Mouse (Mus musculus) adrenal gland, postnatal 25 days (tissue): ENCODE measurements around the gene Mfap2. TPM values are rescaled to one million over a fixed set of nuclear protein-coding genes. Genes with fewer than 3 reads are reported as not detected.

Experiments used
- DNase-seq: peaks from one replicate; pipeline ENCODE4 v3.0.0; 2021; ENCODE audit warnings: mixed read lengths
- total RNA-seq: library from RNA; stranded (reverse); gene quantifications from 2 replicates; pipeline ENCODE4 v1.2.3, GENCODE M21; 2021

The Mfap2 gene
- total RNA-seq, 1 experiment from 2014 or later, result 10.7 TPM

DNA sequence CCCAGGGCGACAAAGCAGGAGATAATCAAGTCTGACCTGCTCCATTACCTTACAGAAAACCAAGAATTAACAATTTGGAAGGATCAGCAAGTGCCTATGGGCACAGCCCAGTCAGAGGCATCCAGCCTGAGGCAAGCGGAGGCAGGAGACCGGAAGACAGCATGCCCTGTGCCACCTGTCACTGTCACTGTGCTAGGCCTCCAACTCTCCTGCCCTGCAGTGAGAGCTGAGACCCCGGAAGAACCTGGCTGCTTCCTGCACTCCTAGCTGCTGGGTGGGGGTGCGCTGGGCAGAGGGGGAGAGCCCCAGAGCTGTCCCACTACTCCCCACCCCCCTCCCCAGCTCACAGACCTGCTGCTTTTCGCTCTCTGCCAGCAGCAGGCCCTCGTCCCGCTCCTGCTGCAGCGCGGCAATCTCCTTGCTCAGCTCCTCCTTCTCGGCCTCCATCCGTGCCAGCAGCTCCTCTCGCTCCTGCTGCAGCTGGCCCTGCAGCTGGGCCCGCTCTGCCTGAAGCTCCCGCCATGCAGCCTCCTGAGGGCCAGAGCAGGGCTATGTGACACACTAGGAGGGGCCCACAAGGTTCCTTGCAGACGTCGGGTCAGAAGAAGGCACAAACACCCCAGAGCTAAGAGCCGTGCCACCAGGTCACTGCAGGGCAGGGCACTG, 20.5 kb downstream of the Mfap2 start:
- no peak for DNase-seq

DNA sequence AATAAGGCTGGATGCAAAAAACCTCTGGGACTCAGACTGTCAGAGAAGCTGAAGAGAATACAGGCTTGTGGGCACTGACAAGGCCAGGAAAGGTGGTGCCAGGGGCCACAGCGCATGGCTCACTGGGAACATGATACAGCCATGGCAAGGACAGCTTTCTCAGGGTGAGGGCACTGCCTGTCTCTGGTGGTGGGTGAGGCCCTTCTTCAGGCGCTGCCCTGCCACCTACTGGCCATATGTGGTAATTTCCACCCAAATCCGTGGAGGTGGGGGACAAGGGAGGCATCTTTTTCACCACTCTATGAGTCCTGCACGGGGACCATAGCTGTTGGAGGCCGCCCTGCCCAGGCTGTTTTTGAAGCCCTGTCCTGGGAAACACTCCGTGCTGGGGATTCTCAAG, 21.5 kb downstream of the Mfap2 start:
- DNase-seq, result peak; percentile 85

DNA sequence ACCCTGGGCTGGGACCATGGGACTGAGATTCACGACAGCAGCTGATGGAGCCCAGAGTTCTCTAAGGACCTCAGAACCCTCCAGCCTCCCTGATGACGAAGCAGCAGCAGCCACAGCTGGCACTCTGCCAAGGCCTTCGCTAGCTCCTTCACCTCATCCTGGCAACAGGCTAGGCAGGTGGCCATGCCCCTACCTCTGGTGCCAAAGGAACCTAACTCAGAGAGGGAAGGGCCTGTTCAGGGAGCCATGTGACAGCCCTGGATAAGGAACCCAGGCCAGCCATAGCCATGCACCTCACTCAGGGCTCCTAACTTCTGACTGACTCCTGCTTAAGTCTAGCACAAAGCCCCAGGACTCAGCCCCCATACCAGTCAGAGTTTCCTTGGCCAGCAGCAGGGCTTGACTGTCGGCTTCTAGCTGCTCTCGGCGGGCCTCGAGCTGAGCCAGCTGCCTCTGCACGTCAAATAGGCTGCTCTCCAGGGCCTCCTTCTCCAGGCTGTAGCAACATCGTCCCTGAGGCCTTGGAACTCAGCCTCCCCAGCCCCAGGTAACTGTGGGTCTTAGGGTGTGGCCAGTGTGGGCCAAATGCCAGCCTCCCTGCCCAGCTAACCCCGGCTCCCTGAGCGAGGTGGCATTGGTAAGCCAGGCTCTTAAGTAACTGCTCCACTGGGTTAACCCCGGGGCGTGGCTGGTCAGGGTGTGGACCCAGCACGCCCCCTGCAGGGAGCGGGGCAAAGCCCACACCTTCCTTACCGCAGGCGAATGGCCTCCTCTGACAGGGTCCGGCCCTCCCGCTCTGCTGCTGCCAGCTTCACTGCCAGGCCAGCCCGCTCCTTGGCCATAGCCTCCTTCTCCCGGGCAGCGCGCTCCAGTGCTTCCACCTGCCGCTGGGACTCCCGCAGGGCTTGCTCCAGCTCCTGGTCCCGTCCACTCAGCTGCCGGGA, 23.7 kb downstream of the Mfap2 start:
- peak; percentile 58 for DNase-seq

DNA sequence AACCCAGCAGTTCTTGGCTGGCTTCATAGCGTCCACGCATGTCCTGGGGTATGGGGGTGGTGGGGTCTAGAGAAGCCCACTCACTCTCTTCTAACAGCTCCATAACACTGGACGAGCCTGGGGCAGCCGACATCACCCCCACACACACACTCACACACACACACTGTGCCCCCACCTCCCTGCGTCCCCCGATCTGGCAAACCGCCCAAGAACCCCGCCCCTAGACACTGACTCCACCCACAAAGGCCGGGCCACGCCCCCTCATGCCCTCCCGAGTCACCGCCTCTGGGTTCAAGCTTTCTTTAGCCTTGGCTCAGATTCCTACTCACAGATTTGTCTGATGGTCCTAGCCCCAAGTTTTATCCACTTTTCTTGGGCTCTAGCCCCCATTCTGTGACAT, 30.9 kb downstream of the Mfap2 start:
- DNase-seq, result peak; percentile 63

DNA sequence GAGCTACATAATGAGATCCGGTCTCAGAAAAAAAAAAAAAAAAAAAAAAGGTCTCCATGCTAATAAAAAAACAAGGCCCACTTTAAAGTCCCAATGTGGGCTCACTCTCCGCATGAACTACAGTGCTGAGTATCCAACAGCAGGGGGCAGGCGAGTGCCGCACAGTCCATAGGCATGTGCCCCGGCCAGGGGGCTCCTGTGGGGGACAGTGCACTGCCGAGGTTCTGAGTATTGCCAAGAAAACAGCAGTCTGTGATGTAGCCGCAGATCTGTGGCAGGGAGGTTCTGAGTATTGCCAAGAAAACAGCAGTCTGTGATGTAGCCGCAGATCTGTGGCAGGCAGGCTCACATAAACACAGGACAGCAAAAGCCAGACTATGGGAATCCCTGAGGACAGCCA, 34.6 kb downstream of the Mfap2 start:
- peak; percentile 54 for DNase-seq

DNA sequence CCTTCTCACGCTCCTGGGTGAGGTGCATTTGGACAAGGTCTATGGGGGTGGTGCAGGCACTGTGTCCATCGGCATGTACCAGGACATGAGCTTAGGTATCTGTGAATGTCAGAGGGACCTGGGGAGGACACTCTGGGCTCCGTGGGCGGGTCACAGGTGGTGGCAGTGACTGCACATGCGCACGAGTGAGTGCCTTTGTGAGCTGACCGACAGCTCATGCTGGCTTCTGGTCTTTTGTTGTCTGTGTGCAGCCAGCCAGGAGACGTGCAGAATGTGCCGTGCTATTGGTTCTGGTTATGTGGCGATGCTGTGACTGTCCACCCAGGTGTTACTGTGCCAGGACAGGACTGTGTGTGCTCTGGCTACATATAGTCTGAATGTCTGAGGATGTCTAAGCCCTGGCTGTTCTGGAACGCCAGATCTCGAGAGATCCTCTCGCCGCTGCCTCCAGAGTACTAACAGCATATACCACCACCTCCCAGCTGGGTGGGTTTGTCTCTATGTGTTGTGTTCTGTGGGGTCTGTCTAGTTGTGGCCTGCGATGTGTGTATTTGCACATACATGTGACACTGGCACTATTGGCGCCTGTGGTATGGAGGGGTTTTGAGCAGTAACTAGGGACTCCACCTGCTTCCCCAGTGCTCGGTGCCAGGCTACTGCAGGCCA, 38.7 kb downstream of the Mfap2 start:
- DNase-seq, result no peak

DNA sequence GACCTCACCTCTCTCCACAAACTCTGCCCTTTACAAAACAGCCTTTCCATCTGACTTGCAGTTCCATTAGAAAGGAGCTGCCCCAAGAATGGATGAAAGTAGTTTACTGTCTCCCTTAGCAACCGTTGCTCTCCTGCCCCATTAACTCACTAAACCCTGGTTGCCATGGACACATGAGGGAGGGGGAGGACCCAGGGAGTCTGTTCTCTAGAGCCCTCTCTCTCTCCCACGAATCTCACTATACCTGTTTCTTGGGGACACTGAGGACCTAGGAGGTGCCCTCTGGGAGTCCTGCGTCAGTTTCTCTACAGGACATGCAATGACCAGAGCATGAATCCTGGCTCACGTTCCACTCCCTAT, 39.2 kb downstream of the Mfap2 start:
- DNase-seq, result no peak

DNA sequence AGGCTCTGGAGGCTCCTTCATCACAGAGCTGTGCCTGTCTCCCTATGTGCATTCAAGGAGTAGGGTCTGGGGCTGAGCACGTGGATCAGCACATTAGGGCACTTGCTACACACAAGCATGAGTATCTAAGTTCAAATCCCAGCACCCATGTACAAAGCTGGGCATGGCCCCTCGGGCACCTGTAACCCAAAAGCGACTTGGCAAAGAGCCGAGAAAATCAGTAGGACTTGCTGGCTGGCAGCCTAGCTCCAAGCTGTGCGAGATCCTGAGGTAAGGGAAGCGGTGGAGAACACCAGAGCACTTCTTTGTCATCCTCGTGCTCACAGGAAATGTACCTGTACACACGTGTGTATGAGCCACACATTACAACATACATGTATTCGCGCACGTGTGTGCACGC, 42.2 kb downstream of the Mfap2 start:
- no peak for DNase-seq

DNA sequence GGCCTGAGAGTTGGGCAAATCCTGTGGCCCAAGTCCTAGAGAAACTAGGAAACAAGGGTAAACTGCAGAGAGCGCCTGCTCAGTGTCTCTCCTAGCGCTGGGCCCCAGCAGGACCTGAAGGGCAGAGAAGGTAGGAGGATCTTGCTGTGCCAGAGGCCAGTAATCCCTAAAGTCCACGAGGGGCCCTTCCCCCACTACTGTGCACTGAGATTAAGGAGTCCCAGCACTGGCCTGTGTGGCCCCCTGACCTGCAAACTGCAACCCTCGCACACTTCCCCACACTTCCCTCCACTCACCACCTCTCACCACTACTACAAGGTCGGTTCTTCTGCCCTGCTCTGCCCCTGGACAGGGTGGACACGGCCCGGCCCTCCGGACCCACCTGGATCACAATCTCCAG, 42.9 kb downstream of the Mfap2 start:
- DNase-seq, result no peak

DNA sequence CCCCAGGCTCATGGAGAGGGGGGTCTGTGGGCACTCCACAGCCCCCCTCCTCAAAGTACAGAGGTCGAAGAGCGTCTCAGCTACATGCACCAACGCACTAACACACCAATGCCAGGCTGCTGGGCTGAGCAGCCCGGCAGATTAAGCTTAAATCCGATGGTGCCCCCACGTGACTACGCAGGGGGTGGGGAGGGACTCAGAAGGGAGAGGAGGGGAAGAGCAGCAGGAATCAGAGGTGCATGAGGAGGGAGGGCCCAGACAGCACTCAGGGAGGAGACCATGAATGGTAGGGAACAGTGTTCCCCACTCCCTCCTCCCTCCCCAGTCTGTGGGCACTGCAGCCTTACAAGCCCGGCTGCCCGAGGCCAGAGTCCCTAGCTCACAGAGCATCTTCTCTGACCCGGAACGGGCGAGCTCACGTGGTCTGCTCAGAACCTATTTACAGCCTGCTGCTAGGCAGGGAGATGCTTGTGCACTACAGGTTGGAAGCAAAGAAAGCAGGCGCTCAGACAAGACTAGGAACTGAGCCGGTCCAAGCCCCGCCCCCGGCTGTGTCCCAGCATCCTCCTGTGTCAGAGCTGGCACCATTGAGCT, 43.4 kb downstream of the Mfap2 start:
- DNase-seq, result no peak

DNA sequence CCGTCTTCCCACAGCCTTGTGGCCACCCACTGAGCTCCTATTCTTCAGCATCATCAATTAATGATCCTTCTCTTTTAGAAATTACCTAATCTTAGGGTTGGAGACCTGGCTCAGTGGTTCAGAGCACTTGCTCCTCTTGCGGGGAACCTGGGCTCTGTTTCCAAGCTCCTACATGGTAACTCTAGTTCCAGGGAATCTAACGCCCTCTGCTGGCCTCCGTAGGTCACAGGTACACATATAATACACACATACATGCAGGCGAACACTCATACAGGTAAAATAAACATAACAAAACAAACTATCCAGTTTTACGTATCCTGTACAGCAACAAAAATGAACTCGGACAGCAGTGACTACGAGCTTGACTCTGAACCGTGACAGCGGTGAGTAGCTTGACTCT, 46.8 kb downstream of the Mfap2 start:
- DNase-seq, result no peak

DNA sequence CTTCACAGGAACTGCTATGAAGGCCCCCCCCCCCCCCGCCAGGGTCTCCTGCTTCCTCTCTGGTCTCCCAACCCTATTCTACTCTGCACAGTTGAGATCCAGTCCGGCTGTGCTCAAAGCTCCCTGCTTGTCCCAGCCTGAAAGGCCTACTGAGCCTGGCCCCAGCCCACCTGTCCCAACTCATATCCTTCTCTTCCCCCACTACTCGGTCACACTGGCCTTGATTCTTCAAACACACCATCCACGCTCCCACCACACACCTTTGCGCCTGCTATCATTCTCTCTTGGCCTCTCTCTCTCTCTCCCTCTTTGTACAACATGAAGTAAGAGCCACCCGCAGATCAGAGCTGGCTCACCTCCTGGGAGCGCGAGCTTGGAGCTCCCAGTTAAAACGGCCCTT, 48.6 kb downstream of the Mfap2 start:
- no peak for DNase-seq

DNA sequence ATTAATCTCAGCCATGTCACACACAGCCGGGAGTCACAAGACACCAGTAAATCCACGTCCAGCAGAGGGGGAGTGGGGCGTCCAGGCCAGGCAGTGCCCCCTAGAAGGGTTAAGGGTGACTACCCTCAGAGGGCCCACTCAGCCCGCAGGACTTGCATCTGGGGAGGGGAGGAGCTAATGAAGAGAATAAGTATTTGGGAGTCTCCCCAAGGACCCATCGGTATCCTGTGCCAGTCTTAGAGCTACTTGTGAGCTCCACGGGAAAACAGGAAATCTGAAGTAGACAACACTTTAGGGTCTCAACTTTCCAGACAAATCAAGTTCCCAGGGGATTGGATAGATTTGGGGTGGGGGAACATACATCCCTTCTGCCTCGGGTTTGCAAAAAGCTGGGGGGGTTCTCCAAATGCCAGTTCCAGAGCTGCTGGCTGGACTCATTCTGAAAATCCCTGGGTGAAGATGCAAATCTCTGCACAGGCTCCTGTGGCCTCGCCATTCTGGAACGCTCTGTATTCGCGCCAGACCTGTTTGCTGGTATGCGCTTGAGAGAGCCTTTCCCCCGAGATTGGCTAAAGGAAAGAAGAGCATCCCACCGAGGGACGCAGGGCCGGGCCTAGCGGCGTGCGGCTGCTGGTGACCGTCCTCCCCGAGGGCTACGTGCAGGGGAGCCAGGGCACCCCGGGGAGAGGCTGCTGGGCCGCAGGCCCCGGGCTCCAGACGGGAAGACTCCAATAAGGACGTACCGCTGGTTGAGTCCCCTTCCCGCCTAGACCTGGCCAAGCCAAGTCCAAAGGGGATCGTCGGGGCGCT, 49.6 kb downstream of the Mfap2 start:
- no peak for DNase-seq

DNA sequence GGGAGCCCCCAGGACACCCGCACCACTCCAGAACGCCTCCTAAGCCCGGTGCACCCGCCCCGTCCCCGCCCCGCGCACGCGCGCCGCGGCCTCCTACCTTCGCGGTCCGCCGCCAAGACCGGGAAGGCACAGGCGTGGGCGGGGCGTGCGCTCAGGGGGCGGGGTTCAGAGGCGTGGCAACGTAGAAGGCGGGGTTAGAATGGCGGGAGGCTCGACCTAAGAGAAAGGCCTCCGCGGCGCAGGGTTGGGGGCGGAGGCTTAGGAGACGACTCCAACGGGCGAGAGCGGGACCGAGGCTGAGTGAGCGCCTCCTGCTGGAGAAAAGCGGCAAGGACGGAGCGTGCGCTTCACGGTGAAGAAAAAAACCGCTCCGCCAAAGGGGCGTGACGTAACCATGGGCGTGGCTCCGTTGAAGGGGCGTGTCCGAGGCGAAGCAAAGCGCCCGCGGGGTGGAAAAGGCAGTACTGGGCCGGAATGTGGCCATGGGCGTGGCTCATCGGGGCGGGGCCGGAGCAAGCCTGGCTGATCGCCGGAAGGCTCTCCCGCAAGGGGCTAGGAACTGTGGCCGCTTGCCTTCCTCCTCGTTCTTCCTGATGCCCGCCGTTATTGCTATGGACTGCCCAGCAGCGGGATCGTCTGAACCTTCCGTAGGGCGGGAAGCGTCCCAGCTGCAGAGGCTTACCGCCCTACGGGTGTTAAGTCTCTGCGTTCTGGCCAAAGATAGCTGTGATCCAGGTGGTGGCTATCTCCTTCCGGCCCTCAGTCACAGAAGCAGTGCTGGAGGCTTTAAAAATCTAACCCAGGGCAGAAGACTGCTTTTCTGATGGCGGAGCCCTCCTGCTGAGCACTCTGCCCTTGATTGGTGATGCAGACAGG, 50.4 kb downstream of the Mfap2 start, which contains the start of gene Crocc:
TSS of gene Crocc (minus strand) at position 125 of the 876 bp plus-strand sequence.
- DNase-seq, result peak; percentile 100

DNA sequence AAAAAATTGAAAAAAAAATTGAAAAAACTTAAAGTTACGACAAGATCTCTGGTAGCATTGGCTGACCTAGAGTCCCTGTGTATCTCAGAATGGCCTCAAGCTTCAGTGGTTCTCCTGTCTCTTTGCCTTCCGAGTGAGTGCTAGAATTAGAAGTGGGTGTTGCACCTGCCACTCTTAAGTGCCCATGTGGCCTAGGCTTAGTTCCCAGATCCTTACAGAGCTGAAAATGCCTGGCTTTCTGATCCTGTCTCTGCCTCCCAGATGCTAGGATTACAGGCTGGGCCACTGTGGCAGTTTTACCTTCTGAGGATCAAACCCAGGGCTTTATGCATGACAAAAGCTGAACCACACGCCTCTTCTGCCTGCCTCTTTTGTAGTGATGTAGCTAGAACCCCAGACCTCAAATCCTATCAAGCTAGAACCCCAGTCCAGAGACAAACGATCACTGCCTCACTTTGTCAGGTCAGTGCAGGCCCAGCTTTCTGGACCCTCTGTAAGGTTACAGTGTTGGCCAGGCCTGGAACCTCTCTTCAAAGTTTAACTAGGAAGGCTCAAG, 54.0 kb downstream of the Mfap2 start:
- no peak for DNase-seq

DNA sequence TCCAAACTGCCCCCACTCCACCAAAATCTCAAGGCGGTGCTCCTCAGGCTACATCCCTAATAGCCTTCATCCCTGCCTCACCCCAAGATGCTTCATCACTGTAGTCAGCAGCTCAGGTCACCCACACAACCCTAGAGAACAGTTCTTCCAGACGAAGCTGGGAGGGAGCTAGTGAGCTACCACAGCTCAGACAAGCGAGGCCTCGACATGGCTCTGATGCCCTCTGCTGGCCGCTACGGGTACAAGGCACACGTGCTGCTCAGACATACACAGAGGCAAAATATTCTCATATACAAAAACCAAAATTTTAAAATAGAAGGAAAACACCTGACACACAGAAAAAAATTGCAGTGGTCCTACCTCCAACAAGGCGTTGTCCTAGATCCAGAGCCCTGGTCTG, 54.9 kb downstream of the Mfap2 start:
- peak; percentile 83 for DNase-seq
